Mouse (Mus musculus): ENCODE data around the gene Mpg. TPM values are rescaled to one million over a fixed set of nuclear protein-coding genes. Genes with fewer than 3 reads are reported as not detected.
A peak's percentile ranks its signal among the peaks of the same experiment; 100 is the strongest.

The Mpg gene
- polyA plus RNA-seq, 1 experiment from 2014 or later, result 44.1 TPM

- peaks cover 16% of the 10 kb centered on the region for H3K4me1 ChIP-seq
- H3K9ac ChIP-seq, result peak within 1 kb of the TSS; percentile 86
- no peaks in the 10 kb centered on the region for H3K9me3 ChIP-seq
- H3K4me3 ChIP-seq, result peak within 1 kb of the TSS; percentile 70
- H3K4me2 ChIP-seq, result peak within 1 kb of the TSS; percentile 81
- H3K27ac ChIP-seq, result peak within 1 kb of the TSS; percentile 22; the same call in 1 of the 2 replicates
- peaks cover 32% of the 10 kb centered on the region for H3K36me3 ChIP-seq
- H3K27me3 ChIP-seq, result no peaks in the 10 kb centered on the region
- WGBS, result under 1% methylated on average over 52 of the region's 52 CpGs
- peak; percentile 100 for ATAC-seq (ENCODE audit: insufficient number of reproducible peaks, insufficient read depth, low FRiP score, low TSS enrichment, low read depth)
Observed at GRCm38 (mm10) chr11:32205058-32205873, 21.0 kb upstream of the Mpg start, which contains the start of gene Snrnp25. Gene Snrnp25, plus strand, starts transcription at chr11:32205415.

- Histone ChIP-seq H3K27me3 (no peaks in the 10 kb centered on the region), H3K27ac (no peak overlapping the region), H3K36me3 (peaks cover 85% of the 10 kb centered on the region), H3K9ac (no peak overlapping the region), H3K4me1 (peaks cover 11% of the 10 kb centered on the region), H3K4me2 (no peak overlapping the region), H3K9me3 (no peaks in the 10 kb centered on the region), H3K4me3 (no peak overlapping the region)
- peak; percentile 28; the same call in 1 of the 2 replicates for ATAC-seq (ENCODE audit: insufficient number of reproducible peaks, insufficient read depth, low FRiP score, low TSS enrichment, low read depth)
- 85% methylated on average over 9 of the region's 9 CpGs for WGBS
Observed at GRCm38 (mm10) chr11:32210623-32211022, 15.7 kb upstream of the Mpg start.

- Histone ChIP-seq H3K4me2 (no peak overlapping the region), H3K27me3 (no peaks in the 10 kb centered on the region), H3K9ac (peak overlapping the region; percentile 51; the same call in 1 of the 2 replicates), H3K4me1 (peaks cover 33% of the 10 kb centered on the region), H3K27ac (no peak overlapping the region), H3K4me3 (no peak overlapping the region), H3K9me3 (no peaks in the 10 kb centered on the region), H3K36me3 (peaks cover 59% of the 10 kb centered on the region)
- no peak for ATAC-seq (ENCODE audit: insufficient number of reproducible peaks, insufficient read depth, low FRiP score, low TSS enrichment, low read depth)
- 94% methylated on average over 18 of the region's 18 CpGs for WGBS
Observed at GRCm38 (mm10) chr11:32215372-32216162, 10.7 kb upstream of the Mpg start.

- peaks cover 46% of the 10 kb centered on the region for H3K36me3 ChIP-seq
- 22% methylated on average over 8 of the region's 8 CpGs for WGBS
- no peak overlapping the region; the same call in 1 of the 2 replicates for H3K9ac ChIP-seq
- H3K4me3 ChIP-seq, result no peak overlapping the region
- no peak overlapping the region for H3K4me2 ChIP-seq
- H3K9me3 ChIP-seq, result no peaks in the 10 kb centered on the region
- no peaks in the 10 kb centered on the region for H3K27me3 ChIP-seq
- H3K27ac ChIP-seq, result no peak overlapping the region
- peaks cover 40% of the 10 kb centered on the region for H3K4me1 ChIP-seq
- ATAC-seq (ENCODE audit: insufficient number of reproducible peaks, insufficient read depth, low FRiP score, low TSS enrichment, low read depth), result no peak
Observed at GRCm38 (mm10) chr11:32216851-32217250, 9.5 kb upstream of the Mpg start.

GRCm38 (mm10) chr11:32218501-32219050 lies 7.7 kb upstream of the Mpg start:
- Histone ChIP-seq H3K9me3 (no peaks in the 10 kb centered on the region), H3K27me3 (peaks cover 9% of the 10 kb centered on the region), H3K27ac (peak overlapping the region; percentile 53; the same call in 1 of the 2 replicates), H3K36me3 (peaks cover 29% of the 10 kb centered on the region), H3K4me1 (peaks cover 54% of the 10 kb centered on the region), H3K9ac (peak overlapping the region; percentile 56; the same call in 1 of the 2 replicates), H3K4me2 (peak overlapping the region; percentile 5; the same call in 1 of the 2 replicates), H3K4me3 (no peak overlapping the region)
- 41% methylated on average over 6 of the region's 6 CpGs for WGBS
- no peak for ATAC-seq (ENCODE audit: insufficient number of reproducible peaks, insufficient read depth, low FRiP score, low TSS enrichment, low read depth)

- no peaks in the 10 kb centered on the region for H3K9me3 ChIP-seq
- H3K27ac ChIP-seq, result no peak overlapping the region
- 90% methylated on average over 10 of the region's 10 CpGs for WGBS
- no peak overlapping the region for H3K9ac ChIP-seq
- H3K36me3 ChIP-seq, result peaks cover 22% of the 10 kb centered on the region
- ATAC-seq (ENCODE audit: insufficient number of reproducible peaks, insufficient read depth, low FRiP score, low TSS enrichment, low read depth), result no peak
- H3K4me1 ChIP-seq, result peaks cover 58% of the 10 kb centered on the region
- peaks cover 11% of the 10 kb centered on the region for H3K27me3 ChIP-seq
- no peak overlapping the region for H3K4me3 ChIP-seq
- 0 out of 2 replicates have a peak overlapping the region, but pooled peaks have one; percentile 81 for H3K4me2 ChIP-seq
Observed at GRCm38 (mm10) chr11:32219287-32219686, 7.0 kb upstream of the Mpg start.

- Histone ChIP-seq H3K9ac (peak overlapping the region; percentile 95), H3K4me1 (peaks cover 73% of the 10 kb centered on the region), H3K36me3 (peaks cover 8% of the 10 kb centered on the region), H3K4me3 (peak overlapping the region; percentile 76), H3K4me2 (peak overlapping the region; percentile 81), H3K27ac (peak overlapping the region; percentile 88), H3K27me3 (peaks cover 11% of the 10 kb centered on the region), H3K9me3 (no peaks in the 10 kb centered on the region)
- ATAC-seq (ENCODE audit: insufficient number of reproducible peaks, insufficient read depth, low FRiP score, low TSS enrichment, low read depth), result peak; percentile 38; the same call in 1 of the 2 replicates
- 29% methylated on average over 10 of the region's 10 CpGs for WGBS
Observed at GRCm38 (mm10) chr11:32220607-32221224, 5.6 kb upstream of the Mpg start.

- H3K27ac ChIP-seq, result peak overlapping the region; percentile 88
- H3K9me3 ChIP-seq, result no peaks in the 10 kb centered on the region
- H3K36me3 ChIP-seq, result 0 out of 2 replicates have a peak, but pooled peaks cover under 1% of the 10 kb centered on the region
- peak overlapping the region; percentile 95 for H3K9ac ChIP-seq
- ATAC-seq (ENCODE audit: insufficient number of reproducible peaks, insufficient read depth, low FRiP score, low TSS enrichment, low read depth), result peak; percentile 57
- peak overlapping the region; percentile 76 for H3K4me3 ChIP-seq
- H3K4me2 ChIP-seq, result peak overlapping the region; percentile 81
- peaks cover 11% of the 10 kb centered on the region for H3K27me3 ChIP-seq
- H3K4me1 ChIP-seq, result peaks cover 77% of the 10 kb centered on the region
- WGBS, result under 1% methylated on average over 45 of the region's 46 CpGs
Observed at GRCm38 (mm10) chr11:32221225-32221950, 4.9 kb upstream of the Mpg start.

GRCm38 (mm10) chr11:32221951-32222409 lies 4.3 kb upstream of the Mpg start, which contains the start of gene Rhbdf1:
Gene Rhbdf1, minus strand, starts transcription at chr11:32222300.
- peak; percentile 11; the same call in 1 of the 2 replicates for ATAC-seq (ENCODE audit: insufficient number of reproducible peaks, insufficient read depth, low FRiP score, low TSS enrichment, low read depth)
- Histone ChIP-seq H3K36me3 (no peaks in the 10 kb centered on the region), H3K27me3 (peaks cover 11% of the 10 kb centered on the region), H3K4me1 (peaks cover 81% of the 10 kb centered on the region), H3K27ac (peak within 1 kb of the TSS; percentile 88), H3K9ac (peak within 1 kb of the TSS; percentile 95), H3K9me3 (no peaks in the 10 kb centered on the region), H3K4me2 (peak within 1 kb of the TSS; percentile 81), H3K4me3 (peak within 1 kb of the TSS; percentile 76)
- under 1% methylated on average over 49 of the region's 72 CpGs for WGBS

GRCm38 (mm10) chr11:32222570-32223194 lies 3.6 kb upstream of the Mpg start:
- Histone ChIP-seq H3K9me3 (no peaks in the 10 kb centered on the region), H3K27me3 (peaks cover 11% of the 10 kb centered on the region), H3K4me1 (peaks cover 84% of the 10 kb centered on the region), H3K4me3 (peak overlapping the region; percentile 76), H3K4me2 (peak overlapping the region; percentile 81), H3K27ac (peak overlapping the region; percentile 88), H3K9ac (peak overlapping the region; percentile 95), H3K36me3 (no peaks in the 10 kb centered on the region)
- 5% methylated on average over 21 of the region's 21 CpGs for WGBS
- no peak for ATAC-seq (ENCODE audit: insufficient number of reproducible peaks, insufficient read depth, low FRiP score, low TSS enrichment, low read depth)
